Mouse (Mus musculus) olfactory bulb, adult 2 months (tissue): Measurements from ENCODE around the gene Tmem37. TPM values are rescaled to one million over a fixed set of nuclear protein-coding genes. Genes with fewer than 3 reads are reported as not detected.

ENCODE experiments used
- H3K27ac ChIP-seq: fragments of 200-500 bp; 2 replicates; pipeline ENCODE4 v1.5.1; 2012; ENCODE audit warnings: low read depth, low read length; ENCODE audit not compliant: insufficient read depth
- H3K4me1 ChIP-seq: fragments of 200-500 bp; 2 replicates; pipeline ENCODE4 v1.6.1; 2012; ENCODE audit warnings: low read length; ENCODE audit not compliant: control insufficient read depth, insufficient read depth
- H3K4me3 ChIP-seq: fragments of 200-500 bp; 2 replicates; pipeline ENCODE4 v1.5.1; 2012; ENCODE audit warnings: mild to moderate bottlenecking, low read depth, low read length, moderate library complexity; ENCODE audit not compliant: insufficient read depth
- CTCF ChIP-seq: fragments of 200-500 bp; IDR thresholded peaks from 2 replicates; pipeline ENCODE4 v1.5.1; 2012; ENCODE audit warnings: low read depth, mild to moderate bottlenecking, low read length, moderate library complexity; ENCODE audit not compliant: insufficient read depth
- POLR2A ChIP-seq: fragments of 200-500 bp; IDR thresholded peaks from 2 replicates; pipeline ENCODE4 v1.6.1; 2012; ENCODE audit warnings: mild to moderate bottlenecking, low read depth, low read length, moderate library complexity; ENCODE audit not compliant: insufficient read depth
- WGBS: fragments of 180-500 bp; shearing (Covaris S2); methylation state at CpG from one replicate; pipeline ENCODE4 v1.1.7; 2018; 5-methylcytosine and 5-hydroxymethylcytosine counted together
- polyA plus RNA-seq: library from polyadenylated mRNA; stranded (reverse); fragments of >200 nt; gene quantifications from 2 replicates; pipeline ENCODE4 v1.2.4, GENCODE M21; 2012; ENCODE audit warnings: low replicate concordance; ENCODE audit not compliant: missing spikeins, insufficient read depth, insufficient read length

The Tmem37 gene
- polyA plus RNA-seq, 1 experiment = not detected

GRCm38 (mm10) chr1:120115671-120116081 is 41.8 kb upstream of the Tmem37 start:
- WGBS = 50% methylated on average over 9 of the region's 9 CpGs
- Histone ChIP-seq H3K27ac (0 out of 2 replicates have a peak overlapping the region, but pooled peaks have one; percentile 56), H3K4me1 (peaks cover 22% of the 10 kb centered on the region), H3K4me3 (no peak overlapping the region)
- TF ChIP-seq CTCF = no peak
- no peak for TF ChIP-seq POLR2A

- peaks cover 5% of the 10 kb centered on the region; the same call in 1 of the 2 replicates for H3K4me1 ChIP-seq
- no peak for TF ChIP-seq POLR2A
- TF ChIP-seq CTCF = no peak
- no peak overlapping the region for H3K4me3 ChIP-seq
- no peak overlapping the region for H3K27ac ChIP-seq
- 83% methylated on average over 12 of the region's 12 CpGs for WGBS
These were observed 38.6 kb upstream of the Tmem37 start for GRCm38 (mm10) chr1:120112251-120113187.

- TF ChIP-seq CTCF (no peak), POLR2A (no peak)
- no peak overlapping the region for H3K27ac ChIP-seq
- peaks cover 5% of the 10 kb centered on the region; the same call in 1 of the 2 replicates for H3K4me1 ChIP-seq
- H3K4me3 ChIP-seq = no peak overlapping the region
- WGBS = 66% methylated on average over 8 of the region's 8 CpGs
These were observed 37.9 kb upstream of the Tmem37 start for GRCm38 (mm10) chr1:120111766-120112165.

- no peak overlapping the region for H3K27ac ChIP-seq
- TF ChIP-seq POLR2A (no peak), CTCF (no peak)
- no peak overlapping the region for H3K4me3 ChIP-seq
- no peaks in the 10 kb centered on the region for H3K4me1 ChIP-seq
- 85% methylated on average over 19 of the region's 19 CpGs for WGBS
These were observed 36.0 kb upstream of the Tmem37 start for GRCm38 (mm10) chr1:120109741-120110432.

GRCm38 (mm10) chr1:120105556-120105959 is 31.7 kb upstream of the Tmem37 start:
- H3K4me1 ChIP-seq = no peaks in the 10 kb centered on the region
- H3K27ac ChIP-seq = no peak overlapping the region
- H3K4me3 ChIP-seq = no peak overlapping the region
- WGBS = 40% methylated on average over 5 of the region's 5 CpGs
- TF ChIP-seq POLR2A = no peak
- TF ChIP-seq CTCF = no peak

- Histone ChIP-seq H3K27ac (no peak overlapping the region), H3K4me3 (no peak overlapping the region), H3K4me1 (peaks cover 3% of the 10 kb centered on the region; the same call in 1 of the 2 replicates)
- no peak for TF ChIP-seq CTCF
- no peak for TF ChIP-seq POLR2A
- 98% methylated on average over 3 of the region's 3 CpGs for WGBS
These were observed 27.3 kb upstream of the Tmem37 start for GRCm38 (mm10) chr1:120101227-120101609.

GRCm38 (mm10) chr1:120100456-120101226 is 26.8 kb upstream of the Tmem37 start:
- Histone ChIP-seq H3K4me1 (peaks cover 3% of the 10 kb centered on the region; the same call in 1 of the 2 replicates), H3K27ac (no peak overlapping the region), H3K4me3 (no peak overlapping the region)
- TF ChIP-seq POLR2A (no peak), CTCF (no peak)
- 88% methylated on average over 8 of the region's 8 CpGs for WGBS

GRCm38 (mm10) chr1:120099483-120099882 is 25.6 kb upstream of the Tmem37 start:
- Histone ChIP-seq H3K4me3 (no peak overlapping the region), H3K27ac (no peak overlapping the region), H3K4me1 (peaks cover 3% of the 10 kb centered on the region; the same call in 1 of the 2 replicates)
- 44% methylated on average over 6 of the region's 6 CpGs for WGBS
- TF ChIP-seq CTCF (no peak), POLR2A (no peak)
